Mouse (Mus musculus): ENCODE measurements around the gene Mamld1. TPM values are rescaled to one million over a fixed set of nuclear protein-coding genes. Genes with fewer than 3 reads are reported as not detected.

The Mamld1 gene
- polyA plus RNA-seq, 1 experiment from 2014 or later: 9.8 TPM

DNA sequence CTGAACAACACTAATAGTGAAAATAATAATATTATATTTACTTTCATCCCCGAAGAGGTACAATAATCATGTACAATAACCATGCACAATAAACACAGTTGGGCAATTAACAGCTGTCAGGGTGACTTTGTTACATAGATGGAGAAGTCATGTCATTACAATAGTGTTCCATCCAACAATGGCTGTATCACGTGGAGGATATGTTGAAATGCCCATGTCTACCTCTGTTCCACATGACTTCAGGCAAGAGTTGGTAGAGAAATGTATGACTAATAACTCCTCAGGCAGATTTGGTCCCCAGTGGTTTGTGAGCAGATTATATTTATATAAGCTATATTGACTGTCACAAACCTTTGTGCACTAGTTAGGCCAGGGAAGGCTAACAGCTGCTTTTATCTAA lies 154.7 kb downstream of the Mamld1 start:
- ATAC-seq (ENCODE audit: low read depth): no peak
- WGBS: 60% methylated on average over 2 of the region's 2 CpGs
- H3K27ac ChIP-seq (ENCODE audit: low read depth, low read length): no peak overlapping the region

More for the DNA sequence above, 154.7 kb downstream of the Mamld1 start:
- Histone ChIP-seq H3K27me3 (ENCODE audit: control insufficient read depth, insufficient read depth, low read length) (no peaks in the 10 kb centered on the region), H3K36me3 (ENCODE audit: control insufficient read depth, insufficient read depth, low read length) (no peaks in the 10 kb centered on the region), H3K9me3 (ENCODE audit: control insufficient read depth, low read length) (no peaks in the 10 kb centered on the region), H3K4me1 (ENCODE audit: control insufficient read depth, insufficient read depth, low read length) (no peaks in the 10 kb centered on the region), H3K4me3 (ENCODE audit: low read depth, low read length) (no peak overlapping the region), H3K9ac (replicated peaks; ENCODE audit: low read depth, low read length) (no peak overlapping the region), H3K4me2 (ENCODE audit: low read depth, low read length) (no peak overlapping the region)

Other genes starting within 250 kb of the Mamld1 start
- 7.8 and 8.2 TPM in 2 replicates for gene Mtm1, start 160.5 kb downstream of the Mamld1 start, polyA plus RNA-seq (2014; fragmentation: Nextera tagmentation; extraction: Ambion mirVana)